Mouse (Mus musculus): ENCODE results near the gene Mterf4.

GRCm38 (mm10) chr1:93291591-93291990 lies 14.1 kb downstream of the Mterf4 start:
- no peak for TF ChIP-seq CTCF (IDR thresholded peaks at IDR 0.05; ENCODE audit: extremely low read depth, insufficient read length, insufficient replicate concordance, low read depth, low read length)
- TF ChIP-seq POLR2A (IDR thresholded peaks at IDR 0.05; ENCODE audit: low read depth, low read length) = no peak

Measured in small intestine, adult 2 months (tissue).